Mouse (Mus musculus): Measurements from ENCODE around the gene Bcl7b.

GRCm38 (mm10) chr5:135216871-135217270, 48.8 kb downstream of the Bcl7b start:
- TF ChIP-seq CTCF (IDR thresholded peaks at IDR 0.05; ENCODE audit: low read depth, low read length) (no peak), POLR2A (IDR thresholded peaks at IDR 0.05; ENCODE audit: extremely low read depth, insufficient read depth, low read length) (no peak)

All from liver, adult 2 months (tissue).